Mouse (Mus musculus): ENCODE results near the gene Lgals9. TPM values are rescaled to one million over a fixed set of nuclear protein-coding genes. Genes with fewer than 3 reads are reported as not detected.

Lgals9 gene
- polyA plus RNA-seq, 1 experiment from 2014 or later, result 26.4 TPM

- no peaks in the 10 kb centered on the region for H3K9me3 ChIP-seq (ENCODE audit: control insufficient read depth, low read length)
Measured at GRCm38 (mm10) chr11:78922678-78923407, 61.9 kb downstream of the Lgals9 start.

GRCm38 (mm10) chr11:78920411-78920939 lies 64.3 kb downstream of the Lgals9 start, which contains the start of gene Nos2:
Gene Nos2 (plus strand): TSS chr11:78920787.
- no peak for ATAC-seq (ENCODE audit: low FRiP score, low TSS enrichment)
- 52% methylated on average over 6 of the region's 6 CpGs for WGBS

More at GRCm38 (mm10) chr11:78922678-78923407, 61.9 kb downstream of the Lgals9 start:
- H3K36me3 ChIP-seq (ENCODE audit: control insufficient read depth, insufficient read depth, low read length), result no peaks in the 10 kb centered on the region
- no peak for ATAC-seq (ENCODE audit: low FRiP score, low TSS enrichment)
- H3K27ac ChIP-seq (ENCODE audit: low read depth, low read length), result no peak overlapping the region
- WGBS, result 42% methylated on average over 8 of the region's 8 CpGs
- no peak overlapping the region for H3K9ac ChIP-seq (ENCODE audit: low read depth, low read length)
- H3K4me1 ChIP-seq (ENCODE audit: control insufficient read depth, insufficient read depth, low read length), result 0 out of 2 replicates have a peak, but pooled peaks cover 3% of the 10 kb centered on the region
- peaks cover 40% of the 10 kb centered on the region for H3K27me3 ChIP-seq (ENCODE audit: control insufficient read depth, insufficient read depth, low read length)
- H3K4me3 ChIP-seq (ENCODE audit: low read length), result no peak overlapping the region
- no peak overlapping the region for H3K4me2 ChIP-seq (replicated peaks; ENCODE audit: low read depth, low read length)

GRCm38 (mm10) chr11:78919745-78920144 lies 65.0 kb downstream of the Lgals9 start:
- Histone ChIP-seq H3K27ac (ENCODE audit: low read depth, low read length) (no peak overlapping the region), H3K36me3 (ENCODE audit: control insufficient read depth, insufficient read depth, low read length) (no peaks in the 10 kb centered on the region), H3K4me1 (ENCODE audit: control insufficient read depth, insufficient read depth, low read length) (0 out of 2 replicates have a peak, but pooled peaks cover 1% of the 10 kb centered on the region), H3K27me3 (ENCODE audit: control insufficient read depth, insufficient read depth, low read length) (peaks cover 17% of the 10 kb centered on the region), H3K9ac (ENCODE audit: low read depth, low read length) (no peak overlapping the region), H3K9me3 (ENCODE audit: control insufficient read depth, low read length) (no peaks in the 10 kb centered on the region), H3K4me3 (ENCODE audit: low read length) (no peak overlapping the region), H3K4me2 (replicated peaks; ENCODE audit: low read depth, low read length) (no peak overlapping the region)
- ATAC-seq (ENCODE audit: low FRiP score, low TSS enrichment), result no peak
- 73% methylated on average over 4 of the region's 4 CpGs for WGBS

More at GRCm38 (mm10) chr11:78920411-78920939, 64.3 kb downstream of the Lgals9 start, which contains the start of gene Nos2:
- H3K4me1 ChIP-seq (ENCODE audit: control insufficient read depth, insufficient read depth, low read length), result 0 out of 2 replicates have a peak, but pooled peaks cover 3% of the 10 kb centered on the region
- H3K4me2 ChIP-seq (replicated peaks; ENCODE audit: low read depth, low read length), result no peak within 1 kb of the TSS
- no peaks in the 10 kb centered on the region for H3K36me3 ChIP-seq (ENCODE audit: control insufficient read depth, insufficient read depth, low read length)
- no peaks in the 10 kb centered on the region for H3K9me3 ChIP-seq (ENCODE audit: control insufficient read depth, low read length)
- no peak within 1 kb of the TSS for H3K27ac ChIP-seq (ENCODE audit: low read depth, low read length)
- H3K9ac ChIP-seq (ENCODE audit: low read depth, low read length), result no peak within 1 kb of the TSS
- no peak within 1 kb of the TSS for H3K4me3 ChIP-seq (ENCODE audit: low read length)
- H3K27me3 ChIP-seq (ENCODE audit: control insufficient read depth, insufficient read depth, low read length), result peaks cover 25% of the 10 kb centered on the region

- H3K27me3 ChIP-seq (ENCODE audit: control insufficient read depth, insufficient read depth, low read length), result no peaks in the 10 kb centered on the region
- ATAC-seq (ENCODE audit: low FRiP score, low TSS enrichment), result no peak
- no peak overlapping the region for H3K27ac ChIP-seq (ENCODE audit: low read depth, low read length)
- H3K36me3 ChIP-seq (ENCODE audit: control insufficient read depth, insufficient read depth, low read length), result no peaks in the 10 kb centered on the region
- H3K9ac ChIP-seq (ENCODE audit: low read depth, low read length), result no peak overlapping the region
- H3K4me3 ChIP-seq (ENCODE audit: low read length), result no peak overlapping the region
- 95% methylated on average over 1 of the region's 1 CpGs for WGBS
- H3K4me1 ChIP-seq (ENCODE audit: control insufficient read depth, insufficient read depth, low read length), result no peaks in the 10 kb centered on the region
- no peaks in the 10 kb centered on the region for H3K9me3 ChIP-seq (ENCODE audit: control insufficient read depth, low read length)
- H3K4me2 ChIP-seq (replicated peaks; ENCODE audit: low read depth, low read length), result no peak overlapping the region
Measured at GRCm38 (mm10) chr11:78916410-78916809, 68.3 kb downstream of the Lgals9 start.

GRCm38 (mm10) chr11:78915473-78915872 lies 69.3 kb downstream of the Lgals9 start:
- Histone ChIP-seq H3K9me3 (ENCODE audit: control insufficient read depth, low read length) (no peaks in the 10 kb centered on the region), H3K27me3 (ENCODE audit: control insufficient read depth, insufficient read depth, low read length) (no peaks in the 10 kb centered on the region), H3K4me1 (ENCODE audit: control insufficient read depth, insufficient read depth, low read length) (no peaks in the 10 kb centered on the region), H3K36me3 (ENCODE audit: control insufficient read depth, insufficient read depth, low read length) (no peaks in the 10 kb centered on the region), H3K4me2 (replicated peaks; ENCODE audit: low read depth, low read length) (no peak overlapping the region), H3K9ac (ENCODE audit: low read depth, low read length) (no peak overlapping the region), H3K4me3 (ENCODE audit: low read length) (no peak overlapping the region), H3K27ac (ENCODE audit: low read depth, low read length) (no peak overlapping the region)
- WGBS, result 85% methylated on average over 6 of the region's 6 CpGs
- no peak for ATAC-seq (ENCODE audit: low FRiP score, low TSS enrichment)

Other genes with a start within 250 kb of the Lgals9 start
- 47.8 and 50.8 TPM in 2 replicates for gene Ccnq, start 233.2 kb downstream of the Lgals9 start, polyA plus RNA-seq (2014; fragmentation: Nextera tagmentation; extraction: Ambion mirVana)
- 23.3 and 25.5 TPM in 2 replicates for gene Lyrm9, start 158.4 kb downstream of the Lgals9 start, polyA plus RNA-seq (2014; fragmentation: Nextera tagmentation; extraction: Ambion mirVana)
- 1.1 and 1.7 TPM in 2 replicates for gene Nos2, start 64.2 kb downstream of the Lgals9 start, polyA plus RNA-seq (2014; fragmentation: Nextera tagmentation; extraction: Ambion mirVana)
- 2.7 and 4.1 TPM in 2 replicates for gene Ksr1, start 161.5 kb upstream of the Lgals9 start, polyA plus RNA-seq (2014; fragmentation: Nextera tagmentation; extraction: Ambion mirVana)

All from kidney, embryonic 14.5 days (tissue).